Mouse (Mus musculus): ENCODE results near the gene Gm7694. TPM values are rescaled to one million over a fixed set of nuclear protein-coding genes. Genes with fewer than 3 reads are reported as not detected.

Gm7694 gene
- total RNA-seq, 2 experiments from 2014 or later = 1.5 to 4.1 TPM

DNA sequence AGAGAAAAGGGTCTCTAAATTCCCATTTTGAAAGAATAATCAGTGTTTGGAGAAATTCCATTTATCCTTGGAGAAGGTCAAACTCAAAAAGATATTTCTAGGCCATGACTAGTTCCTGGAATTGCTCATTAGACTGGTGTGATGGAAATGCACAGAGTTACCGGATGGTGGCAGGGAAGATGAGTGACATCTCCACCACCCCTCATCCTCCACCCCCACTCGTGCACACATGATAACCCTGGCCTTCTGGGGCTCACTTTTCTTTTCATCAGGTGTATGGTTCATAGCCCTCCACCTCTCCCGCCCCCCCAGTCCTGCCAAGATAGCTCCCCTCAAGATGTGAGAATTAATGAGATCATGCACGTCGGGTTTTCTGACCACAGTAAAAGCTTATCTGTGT, 12.9 kb downstream of the Gm7694 start:
- intact Hi-C loops (cut with DNase I) = loop anchor here (5.0 to 10.0 kb wide), 2 partner anchors 224 to 552 kb away; no protein-coding TSS in a partner anchor
- no peak for DNase-seq (ENCODE audit: low spot score in 2 of 2)

DNA sequence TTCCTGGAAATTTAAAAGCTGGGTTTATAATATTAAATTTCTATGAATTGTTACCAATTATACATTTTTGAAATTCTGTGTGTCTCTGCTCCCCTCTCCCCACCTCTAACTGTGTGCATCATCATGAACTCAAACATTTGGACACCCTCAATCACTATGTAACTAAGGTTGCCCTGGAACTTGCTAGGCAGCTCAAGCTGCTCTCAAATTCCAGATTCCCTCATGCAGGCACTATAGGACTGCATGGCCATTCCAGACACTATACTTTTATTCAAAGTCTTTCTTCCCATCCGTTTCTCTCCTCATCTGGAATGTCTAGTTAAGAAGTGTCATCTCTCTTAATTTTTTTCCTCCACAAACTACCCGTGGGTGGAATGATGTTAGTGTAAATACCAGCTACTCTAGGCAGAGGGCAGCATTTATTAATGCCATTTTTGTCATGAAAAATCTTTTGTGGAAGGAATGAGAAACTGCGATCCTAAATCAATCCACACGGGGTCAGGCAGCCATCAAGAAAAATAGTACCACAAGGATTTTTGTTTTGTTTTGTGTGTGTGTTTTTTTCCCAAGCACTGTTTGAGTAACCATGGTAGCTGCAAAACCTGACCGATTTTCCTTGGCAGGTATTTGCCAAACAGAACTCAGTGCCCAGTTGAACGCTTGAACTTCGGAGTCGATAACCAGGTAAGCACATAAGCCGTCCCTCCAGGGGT, 13.7 kb downstream of the Gm7694 start:
- intact Hi-C loops (cut with DNase I) = loop anchor here (1.0 to 10.0 kb wide), 3 partner anchors 225 to 552 kb away; no protein-coding TSS in a partner anchor
- peak; percentile 30 to 40 for DNase-seq (ENCODE audit: low spot score in 2 of 2)

DNA sequence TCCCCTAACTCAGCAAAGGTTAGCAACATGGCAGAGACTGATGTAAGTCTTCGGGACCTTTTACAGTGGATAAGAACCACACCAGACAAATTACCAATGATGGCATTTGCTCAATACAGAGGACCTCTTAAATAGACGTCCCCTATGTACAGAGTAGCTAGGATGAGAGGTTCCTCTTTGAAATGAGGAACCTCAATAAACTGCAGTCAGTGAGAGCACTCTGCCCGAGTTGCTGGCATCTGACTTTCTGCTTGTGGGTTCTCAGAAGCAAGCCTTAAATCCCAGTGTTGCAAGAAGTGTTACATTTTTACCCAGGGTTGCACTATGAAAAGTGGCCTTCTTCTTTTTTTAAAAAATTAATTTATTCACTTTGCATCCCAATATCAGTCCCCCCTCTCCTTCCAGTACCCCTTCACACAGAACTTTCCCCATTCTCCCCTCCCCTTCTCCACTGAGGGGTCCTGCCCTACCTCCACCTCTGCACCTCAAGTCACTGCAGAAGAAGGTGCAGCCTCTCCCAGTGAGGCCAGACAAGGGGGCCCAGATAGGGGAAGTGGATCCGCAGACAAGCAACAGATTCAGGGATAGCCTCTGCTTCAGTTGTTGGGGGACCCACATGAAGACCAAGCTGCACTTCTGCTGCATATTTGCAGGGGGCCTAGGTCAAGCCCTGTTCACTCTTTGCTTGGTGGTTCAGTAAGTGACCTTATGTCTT, 23.6 kb downstream of the Gm7694 start:
- DNase-seq (ENCODE audit: low spot score in 2 of 2) = no peak
- intact Hi-C loops (cut with DNase I) = no loop called here

DNA sequence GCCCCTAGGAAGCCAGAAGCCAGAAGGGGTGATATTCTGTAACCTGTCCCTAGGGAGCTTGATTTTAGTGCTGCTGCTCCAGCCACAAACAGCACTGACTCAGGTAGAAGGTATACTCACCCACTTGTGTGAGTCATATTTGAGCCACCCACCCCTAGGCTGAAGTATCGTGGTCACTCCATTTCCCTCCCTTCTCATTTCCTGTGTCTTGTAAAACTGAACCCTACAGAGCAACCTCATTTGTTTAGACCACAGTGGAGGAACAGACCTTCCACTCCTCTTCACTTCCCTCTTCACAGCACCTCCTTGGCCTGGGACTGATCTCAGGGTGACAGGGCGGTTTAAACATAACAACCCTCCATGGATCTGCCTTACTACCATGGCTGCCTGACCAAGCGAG, 29.1 kb downstream of the Gm7694 start, which contains the start of gene Sh2d1b1:
Gene Sh2d1b1 (plus strand): TSS at position 305 of the 400 bp plus-strand sequence.
- no peak for DNase-seq (ENCODE audit: low spot score in 2 of 2)
- intact Hi-C loops (cut with DNase I) = no loop called here

DNA sequence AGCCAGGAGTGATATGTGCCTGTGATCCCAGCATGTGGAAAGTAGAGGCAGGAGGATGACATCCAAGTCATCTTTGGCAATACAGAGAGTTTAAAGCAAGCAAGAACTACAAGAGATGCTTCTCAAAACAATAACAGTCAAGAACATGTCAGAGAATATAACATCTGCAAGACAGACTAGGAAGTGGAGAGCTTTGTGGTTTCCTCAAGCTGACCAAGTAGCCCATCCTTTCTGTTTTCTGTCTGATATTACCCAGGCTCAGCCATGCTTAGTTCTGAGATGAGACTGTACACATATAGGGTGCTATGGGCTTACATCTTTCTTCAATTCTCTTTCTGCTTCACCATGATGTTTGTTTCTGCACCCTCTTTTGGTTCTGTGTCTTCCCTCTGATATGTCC, 32.9 kb downstream of the Gm7694 start:
- DNase-seq (ENCODE audit: low spot score in 2 of 2) = no peak
- intact Hi-C loops (cut with DNase I) = no loop called here

DNA sequence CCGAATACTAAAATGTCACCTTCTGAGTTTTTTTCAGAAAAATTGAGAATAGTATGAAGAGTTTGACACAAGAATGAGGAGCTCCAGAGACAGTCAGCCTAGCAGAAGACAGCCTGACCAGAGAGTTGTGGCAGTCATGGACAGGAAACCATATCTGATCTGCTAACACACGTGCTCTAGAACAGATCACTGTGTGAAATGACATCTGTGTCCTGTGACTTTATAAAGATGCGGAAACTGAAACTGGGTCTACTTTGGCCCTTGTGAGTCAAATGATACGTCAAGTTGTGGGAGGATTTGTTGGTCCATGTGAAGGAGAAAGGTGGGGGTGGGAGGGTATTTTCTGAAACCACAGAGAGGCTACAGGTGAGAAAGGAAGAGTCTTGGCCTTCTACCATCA, 35.4 kb downstream of the Gm7694 start:
- intact Hi-C loops (cut with DNase I) = no loop called here
- no peak for DNase-seq (ENCODE audit: low spot score in 2 of 2)

DNA sequence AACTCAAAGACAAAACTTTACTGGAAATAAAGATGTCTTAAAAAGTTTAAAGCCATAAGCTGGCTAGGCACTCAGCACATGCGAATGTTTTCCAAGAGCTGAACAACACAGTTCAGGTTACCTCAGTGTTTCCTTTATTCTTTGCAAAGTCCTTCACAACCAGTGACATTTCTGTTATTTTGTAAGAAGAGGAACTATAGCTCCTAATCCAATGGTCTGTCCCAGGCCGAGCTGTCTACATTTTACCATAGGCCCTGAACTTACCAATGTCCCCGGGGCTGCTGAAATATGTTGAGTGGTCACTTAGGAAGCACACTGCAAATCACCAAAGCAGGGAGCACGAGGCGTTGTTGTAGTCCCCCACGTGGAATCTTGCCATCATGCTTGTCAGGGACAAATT, 35.9 kb downstream of the Gm7694 start:
- DNase-seq (ENCODE audit: low spot score in 2 of 2) = no peak
- intact Hi-C loops (cut with DNase I) = no loop called here

DNA sequence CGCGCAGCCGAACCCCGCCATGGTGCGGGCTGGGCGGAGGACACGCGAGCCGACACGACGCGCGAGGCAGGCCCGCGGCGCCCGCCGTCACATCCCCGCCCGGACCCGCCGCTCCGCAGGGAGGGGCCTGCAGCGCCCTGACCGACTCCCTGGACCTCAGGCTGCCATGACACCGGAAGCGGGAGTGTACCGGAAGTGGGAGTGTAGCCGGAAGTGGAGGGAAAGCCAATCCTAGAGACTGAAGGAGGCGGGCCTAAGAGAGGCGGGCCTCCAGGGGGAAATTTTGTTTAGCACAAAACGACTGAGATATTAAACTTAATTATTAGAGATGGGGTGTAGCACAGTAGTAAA, 50.6 kb downstream of the Gm7694 start:
- intact Hi-C loops (cut with DNase I) = no loop called here
- peak; percentile 87 to 88 for DNase-seq (ENCODE audit: low spot score in 2 of 2)

- DNase-seq (ENCODE audit: low spot score in 2 of 2) = no peak
- intact Hi-C loops (cut with DNase I) = no loop called here
These were observed 51.1 kb downstream of the Gm7694 start for GRCm38 (mm10) chr1:170254893-170255559.

Other genes with a start within 250 kb of the Gm7694 start
- 1 to 10 TPM; 3.3 to 6.7 TPM for gene Ddr2, start 195.6 kb downstream of the Gm7694 start, total RNA-seq (2021)
- 10 to 100 TPM; 62.7 to 63.2 TPM for gene Uap1, start 131.4 kb downstream of the Gm7694 start, total RNA-seq (2021)
- gene Uhmk1, start 90.9 kb downstream of the Gm7694 start, total RNA-seq (2021) = 100 to 1,000 TPM; 135 to 137 TPM
- gene Sh2d1b2, start 73.6 kb downstream of the Gm7694 start, total RNA-seq (2021) = not detected
- gene Sh2d1b1, start 29.0 kb downstream of the Gm7694 start, total RNA-seq (2021) = not detected
- not detected for gene Spata46, start 2.5 kb upstream of the Gm7694 start, total RNA-seq (2021)